Mouse (Mus musculus) kidney, embryonic 14.5 days (tissue): ENCODE data around the gene Ksr2. TPM values are rescaled to one million over a fixed set of nuclear protein-coding genes. Genes with fewer than 3 reads are reported as not detected.
"Not testable (repeated sequence)": the region's sequence is repeated elsewhere in the genome, so short reads cannot be mapped to it uniquely, and the experiment has no call there.

Experiments used
- ATAC-seq: fragments of 200-750 bp; cut with Nextera tagmentation; 2 replicates; pipeline ENCODE4 v1.8.0; 2017; ENCODE audit warnings: moderate number of reproducible peaks, mild to moderate bottlenecking, moderate TSS enrichment, moderate library complexity; ENCODE audit not compliant: low FRiP score, low TSS enrichment
- H3K27ac ChIP-seq: fragments of 300-500 bp; sonication (generic); 2 replicates; pipeline ENCODE4 v1.5.1; 2014; ENCODE audit warnings: low read depth, mild to moderate bottlenecking, low read length, moderate library complexity, mixed read lengths
- H3K27me3 ChIP-seq: fragments of 300-500 bp; sonication (generic); 2 replicates; pipeline ENCODE4 v1.6.1; 2014; ENCODE audit warnings: mild to moderate bottlenecking, low read length; ENCODE audit not compliant: control insufficient read depth, insufficient read depth
- H3K36me3 ChIP-seq: fragments of 300-500 bp; sonication (generic); 2 replicates; pipeline ENCODE4 v1.6.1; 2014; ENCODE audit warnings: low read length, mixed read lengths; ENCODE audit not compliant: control insufficient read depth, insufficient read depth
- H3K4me1 ChIP-seq: fragments of 300-500 bp; sonication (generic); 2 replicates; pipeline ENCODE4 v1.6.1; 2014; ENCODE audit warnings: low read length, mixed read lengths; ENCODE audit not compliant: control insufficient read depth, insufficient read depth
- H3K4me2 ChIP-seq: fragments of 300-500 bp; sonication (generic); replicated peaks from 2 replicates; pipeline ENCODE4 v1.6.1; 2014; ENCODE audit warnings: low read depth, mild to moderate bottlenecking, low read length
- H3K4me3 ChIP-seq: fragments of 300-500 bp; sonication (generic); 2 replicates; pipeline ENCODE4 v1.5.1; 2014; ENCODE audit warnings: mild to moderate bottlenecking, low read length
- H3K9ac ChIP-seq: fragments of 300-500 bp; sonication (generic); 2 replicates; pipeline ENCODE4 v1.6.1; 2014; ENCODE audit warnings: low read depth, mild to moderate bottlenecking, low read length, moderate library complexity
- H3K9me3 ChIP-seq: fragments of 300-500 bp; sonication (generic); 2 replicates; pipeline ENCODE4 v1.6.1; 2016; ENCODE audit warnings: low read length; ENCODE audit not compliant: control insufficient read depth
- WGBS: fragments of 180-500 bp; shearing (Covaris S2); extraction: QIAGEN DNeasy Blood & Tissue Kit; methylation state at CpG from one replicate; pipeline ENCODE4 v1.1.7; 2014; 5-methylcytosine and 5-hydroxymethylcytosine counted together
- polyA plus RNA-seq: library from polyadenylated mRNA; unstranded; fragments of >200 nt; fragmentation: Nextera tagmentation; extraction: Ambion mirVana; gene quantifications from 2 replicates; pipeline ENCODE4 v1.2.1, GENCODE M21; 2014

Ksr2 gene
- polyA plus RNA-seq, 1 experiment from 2014 or later: 0.58 TPM

DNA sequence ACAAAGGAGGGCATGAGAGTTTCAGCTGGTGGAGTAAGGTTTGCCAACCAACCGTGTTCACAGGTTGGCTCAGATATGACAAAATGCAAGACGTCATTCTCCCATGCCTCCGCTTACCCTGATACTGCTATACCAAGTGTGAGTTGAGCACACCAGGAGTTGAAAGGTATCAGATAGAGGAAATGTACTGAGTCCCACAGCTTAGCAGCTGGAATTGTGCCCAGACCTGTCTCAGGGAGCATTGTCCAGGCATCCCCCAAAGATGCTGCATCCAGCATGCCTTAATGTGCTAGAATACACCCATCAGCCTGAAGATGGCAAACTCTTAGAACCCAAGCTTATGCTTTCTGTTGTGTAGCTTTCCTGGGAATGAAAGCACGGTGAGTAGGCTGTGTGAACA is 206.5 kb downstream of the Ksr2 start:
- Histone ChIP-seq H3K4me3 (no peak overlapping the region), H3K9me3 (no peaks in the 10 kb centered on the region), H3K27ac (no peak overlapping the region), H3K27me3 (peaks cover 1% of the 10 kb centered on the region; the same call in 1 of the 2 replicates), H3K4me1 (no peaks in the 10 kb centered on the region), H3K9ac (no peak overlapping the region), H3K36me3 (no peaks in the 10 kb centered on the region), H3K4me2 (no peak overlapping the region)
- WGBS: 77% methylated on average over 4 of the region's 4 CpGs
- ATAC-seq: no peak

DNA sequence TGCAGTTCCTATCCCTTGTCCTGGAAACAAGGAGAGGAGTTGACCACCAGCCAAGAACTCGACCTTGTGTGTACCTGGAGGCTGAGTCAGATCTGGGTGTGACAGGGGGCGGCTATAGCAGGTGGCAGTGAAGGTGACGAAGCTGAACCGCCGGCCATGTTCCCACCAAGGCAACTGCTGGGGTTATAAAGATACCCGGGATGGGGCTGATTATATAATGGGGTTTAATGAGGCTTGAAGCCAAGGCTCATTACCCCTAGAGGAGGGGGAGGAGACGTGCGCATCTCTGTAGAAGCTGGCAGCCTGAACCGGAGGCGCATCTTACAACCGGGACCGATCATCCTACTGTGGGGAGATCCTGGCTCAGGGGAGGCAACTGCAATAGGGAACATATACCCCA is 208.4 kb downstream of the Ksr2 start:
- Histone ChIP-seq H3K4me1 (peaks cover 10% of the 10 kb centered on the region), H3K9me3 (no peaks in the 10 kb centered on the region), H3K36me3 (no peaks in the 10 kb centered on the region), H3K4me2 (no peak overlapping the region), H3K4me3 (no peak overlapping the region), H3K27me3 (peaks cover 2% of the 10 kb centered on the region; the same call in 1 of the 2 replicates), H3K9ac (no peak overlapping the region), H3K27ac (no peak overlapping the region)
- peak; percentile 71 for ATAC-seq
- WGBS: 18% methylated on average over 12 of the region's 12 CpGs

GRCm38 (mm10) chr5:117623206-117623605 is 209.4 kb downstream of the Ksr2 start:
- H3K4me1 ChIP-seq: peaks cover 12% of the 10 kb centered on the region
- H3K4me3 ChIP-seq, H3K36me3 ChIP-seq, H3K9me3 ChIP-seq, H3K4me2 ChIP-seq, ATAC-seq, H3K27ac ChIP-seq, H3K9ac ChIP-seq, H3K27me3 ChIP-seq: not testable (repeated sequence)
- 80% methylated on average over 4 of the region's 4 CpGs for WGBS

GRCm38 (mm10) chr5:117626907-117627306 is 213.1 kb downstream of the Ksr2 start:
- H3K4me1 ChIP-seq: peaks cover 12% of the 10 kb centered on the region
- H3K27me3 ChIP-seq: peaks cover 2% of the 10 kb centered on the region
- WGBS: 4% methylated on average over 4 of the region's 4 CpGs
- no peak overlapping the region for H3K4me2 ChIP-seq
- no peaks in the 10 kb centered on the region for H3K9me3 ChIP-seq
- peak; percentile 75 for ATAC-seq
- H3K4me3 ChIP-seq: no peak overlapping the region
- H3K27ac ChIP-seq: no peak overlapping the region
- no peak overlapping the region for H3K9ac ChIP-seq
- no peaks in the 10 kb centered on the region for H3K36me3 ChIP-seq

- Histone ChIP-seq H3K9me3 (no peaks in the 10 kb centered on the region), H3K4me2 (no peak overlapping the region), H3K4me1 (peaks cover 12% of the 10 kb centered on the region), H3K27me3 (peaks cover 2% of the 10 kb centered on the region), H3K36me3 (no peaks in the 10 kb centered on the region), H3K4me3 (no peak overlapping the region), H3K27ac (no peak overlapping the region), H3K9ac (no peak overlapping the region)
- no peak for ATAC-seq
- 55% methylated on average over 7 of the region's 7 CpGs for WGBS
Observed at GRCm38 (mm10) chr5:117628351-117628750, 214.6 kb downstream of the Ksr2 start.

DNA sequence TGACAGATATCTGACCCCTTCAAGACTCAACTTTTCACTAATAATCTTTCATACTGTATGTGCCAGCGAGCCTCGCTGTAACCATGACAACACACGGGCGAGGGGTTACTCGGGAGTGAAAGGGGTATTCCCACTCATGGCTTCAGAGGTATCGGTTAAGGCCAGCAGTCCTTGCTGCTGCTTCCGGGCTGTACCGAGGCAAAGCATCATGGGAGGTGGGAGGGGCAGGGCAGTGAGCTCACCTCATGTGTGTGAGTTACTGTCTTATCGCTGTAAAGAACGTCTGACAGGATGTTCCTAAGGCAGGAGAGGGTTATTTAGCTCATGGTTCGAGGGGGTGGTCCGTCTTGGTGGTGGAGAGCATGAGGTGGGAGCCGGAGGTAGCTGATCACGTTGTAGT is 215.8 kb downstream of the Ksr2 start:
- H3K9ac ChIP-seq: no peak overlapping the region
- H3K27me3 ChIP-seq: peaks cover 2% of the 10 kb centered on the region
- no peaks in the 10 kb centered on the region for H3K36me3 ChIP-seq
- no peaks in the 10 kb centered on the region for H3K9me3 ChIP-seq
- peaks cover 12% of the 10 kb centered on the region for H3K4me1 ChIP-seq
- no peak overlapping the region for H3K4me3 ChIP-seq
- no peak for ATAC-seq
- 88% methylated on average over 14 of the region's 14 CpGs for WGBS
- no peak overlapping the region for H3K4me2 ChIP-seq
- H3K27ac ChIP-seq: no peak overlapping the region

DNA sequence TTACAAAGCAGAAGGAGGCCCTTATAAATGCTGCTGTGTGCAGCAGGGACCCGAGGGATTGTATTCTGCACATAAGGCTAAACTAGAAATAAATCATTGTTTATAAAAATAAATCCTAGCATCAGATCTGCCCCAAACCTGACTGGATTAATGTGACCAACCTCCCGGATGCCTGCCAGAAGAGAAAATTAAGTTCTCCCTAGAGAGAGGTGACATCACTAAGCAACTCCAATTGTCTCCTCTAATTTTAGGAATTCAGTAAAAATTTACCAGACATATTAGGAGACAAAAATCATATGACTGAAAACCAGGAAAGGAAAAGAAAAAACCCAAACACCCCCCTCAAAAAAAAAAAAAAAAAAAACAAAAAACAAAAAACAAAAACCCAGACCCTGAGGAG is 221.4 kb downstream of the Ksr2 start:
- no peaks in the 10 kb centered on the region for H3K27me3 ChIP-seq
- H3K9ac ChIP-seq: no peak overlapping the region
- no peak overlapping the region for H3K4me2 ChIP-seq
- no peak overlapping the region for H3K27ac ChIP-seq
- H3K36me3 ChIP-seq: no peaks in the 10 kb centered on the region
- WGBS: 45% methylated on average over 2 of the region's 2 CpGs
- no peaks in the 10 kb centered on the region for H3K9me3 ChIP-seq
- 0 out of 2 replicates have a peak, but pooled peaks have one; percentile 24 for ATAC-seq
- H3K4me1 ChIP-seq: peaks cover 7% of the 10 kb centered on the region; the same call in 1 of the 2 replicates
- H3K4me3 ChIP-seq: no peak overlapping the region

- Histone ChIP-seq H3K27ac (no peak overlapping the region; the same call in 1 of the 2 replicates), H3K9ac (no peak overlapping the region), H3K4me2 (no peak overlapping the region), H3K36me3 (no peaks in the 10 kb centered on the region), H3K4me3 (no peak overlapping the region), H3K4me1 (peaks cover 7% of the 10 kb centered on the region; the same call in 1 of the 2 replicates), H3K27me3 (no peaks in the 10 kb centered on the region), H3K9me3 (no peaks in the 10 kb centered on the region)
- WGBS: 35% methylated on average over 5 of the region's 5 CpGs
- ATAC-seq: 0 out of 2 replicates have a peak, but pooled peaks have one; percentile 35
Observed at GRCm38 (mm10) chr5:117635838-117636237, 222.0 kb downstream of the Ksr2 start.

DNA sequence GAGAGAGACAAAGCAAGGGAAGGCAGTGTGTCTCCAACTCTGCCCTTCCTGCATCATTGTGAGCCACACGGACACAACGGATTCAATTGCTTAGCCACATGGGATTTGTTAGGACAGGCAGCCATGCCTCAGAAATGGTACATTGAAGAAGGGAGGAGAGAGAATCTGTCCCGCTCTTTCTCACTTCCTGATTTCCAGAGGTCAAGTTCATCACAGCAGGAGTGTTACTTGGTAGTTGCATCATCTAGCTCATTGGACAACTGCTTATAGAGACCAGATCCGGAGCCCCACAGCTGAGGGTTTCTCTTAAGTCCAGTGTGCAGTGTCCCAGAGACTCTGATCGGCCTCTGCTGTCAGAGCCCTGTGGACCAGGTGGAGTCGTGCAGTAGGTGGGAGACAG is 227.8 kb downstream of the Ksr2 start:
- no peak overlapping the region for H3K4me2 ChIP-seq
- no peaks in the 10 kb centered on the region for H3K4me1 ChIP-seq
- ATAC-seq: no peak
- 87% methylated on average over 6 of the region's 6 CpGs for WGBS
- H3K9ac ChIP-seq: no peak overlapping the region
- H3K27ac ChIP-seq: no peak overlapping the region
- no peaks in the 10 kb centered on the region for H3K36me3 ChIP-seq
- H3K9me3 ChIP-seq: no peaks in the 10 kb centered on the region
- H3K27me3 ChIP-seq: peaks cover 2% of the 10 kb centered on the region; the same call in 1 of the 2 replicates
- H3K4me3 ChIP-seq: no peak overlapping the region
